Mouse (Mus musculus) limb, embryonic 11.5 days (tissue): ENCODE measurements at regions not wholly inside any gene's neighbourhood (a gene's known extent, or its start where the extent isn't known, plus 50 kb on each side); places are given as distances from the start of the nearest gene placed in this dataset.

ENCODE experiments used
- ATAC-seq: fragments of 200-750 bp; cut with Nextera tagmentation; 2 replicates; pipeline ENCODE4 v1.8.0; 2017; ENCODE audit warnings: low read depth; ENCODE audit not compliant: insufficient number of reproducible peaks, low FRiP score, low TSS enrichment
- DNase-seq: peaks from one replicate; pipeline ENCODE4 v3.0.0-alpha.2; 2015; ENCODE audit warnings: low spot score
- H3K27ac ChIP-seq: fragments of 300-500 bp; sonication (generic); replicated peaks from 2 replicates; pipeline ENCODE4 v1.5.1; 2014; ENCODE audit warnings: low read depth, mild to moderate bottlenecking, low read length
- H3K27me3 ChIP-seq: fragments of 300-500 bp; sonication (generic); 2 replicates; pipeline ENCODE4 v1.6.1; 2014; ENCODE audit warnings: mild to moderate bottlenecking, low read length, mixed read lengths; ENCODE audit not compliant: control insufficient read depth, insufficient read depth
- H3K36me3 ChIP-seq: fragments of 300-500 bp; sonication (generic); 2 replicates; pipeline ENCODE4 v1.6.1; 2014; ENCODE audit warnings: mild to moderate bottlenecking, low read length, moderate library complexity, mixed read lengths; ENCODE audit not compliant: control insufficient read depth, insufficient read depth
- H3K4me1 ChIP-seq: fragments of 300-500 bp; sonication (generic); 2 replicates; pipeline ENCODE4 v1.6.1; 2014; ENCODE audit warnings: low read length, mixed read lengths; ENCODE audit not compliant: control insufficient read depth, insufficient read depth
- H3K4me2 ChIP-seq: fragments of 300-500 bp; sonication (generic); 2 replicates; pipeline ENCODE4 v1.6.1; 2014; ENCODE audit warnings: low read depth, mild to moderate bottlenecking, moderate library complexity; ENCODE audit not compliant: severe bottlenecking
- H3K4me3 ChIP-seq: fragments of 300-500 bp; sonication (generic); 2 replicates; pipeline ENCODE4 v1.5.1; 2014; ENCODE audit warnings: low read depth, low read length
- H3K9ac ChIP-seq: fragments of 300-500 bp; sonication (generic); 2 replicates; pipeline ENCODE4 v1.6.1; 2014; ENCODE audit warnings: mild to moderate bottlenecking, low read length
- H3K9me3 ChIP-seq: fragments of 300-500 bp; sonication (generic); 2 replicates; pipeline ENCODE4 v1.6.1; 2016; ENCODE audit warnings: low read length; ENCODE audit not compliant: control insufficient read depth
- WGBS: fragments of 180-500 bp; shearing (Covaris S2); extraction: QIAGEN DNeasy Blood & Tissue Kit; methylation state at CpG from one replicate; pipeline ENCODE4 v1.1.7; 2014; 5-methylcytosine and 5-hydroxymethylcytosine counted together

GRCm38 (mm10) chr13:47811711-47812415 is 449.2 kb upstream of the Id4 start:
- no peak for DNase-seq
- no peak for ATAC-seq
- H3K4me2 ChIP-seq = no peak overlapping the region
- no peaks in the 10 kb centered on the region for H3K4me1 ChIP-seq
- H3K27ac ChIP-seq = no peak overlapping the region
- no peak overlapping the region for H3K4me3 ChIP-seq
- no peaks in the 10 kb centered on the region for H3K9me3 ChIP-seq
- no peaks in the 10 kb centered on the region for H3K36me3 ChIP-seq
- no peak overlapping the region for H3K9ac ChIP-seq
- 89% methylated on average over 6 of the region's 6 CpGs for WGBS
- no peaks in the 10 kb centered on the region for H3K27me3 ChIP-seq

GRCm38 (mm10) chr13:47818924-47819564 is 442.0 kb upstream of the Id4 start:
- Histone ChIP-seq H3K36me3 (no peaks in the 10 kb centered on the region), H3K9me3 (no peaks in the 10 kb centered on the region), H3K27me3 (no peaks in the 10 kb centered on the region), H3K4me3 (no peak overlapping the region), H3K9ac (no peak overlapping the region), H3K27ac (no peak overlapping the region), H3K4me1 (no peaks in the 10 kb centered on the region), H3K4me2 (no peak overlapping the region)
- 76% methylated on average over 9 of the region's 9 CpGs for WGBS
- ATAC-seq (no peak), DNase-seq (no peak)

GRCm38 (mm10) chr13:47836491-47836890 is 424.5 kb upstream of the Id4 start:
- peak; percentile 49 for DNase-seq
- no peaks in the 10 kb centered on the region for H3K9me3 ChIP-seq
- no peaks in the 10 kb centered on the region for H3K36me3 ChIP-seq
- H3K27me3 ChIP-seq = no peaks in the 10 kb centered on the region
- no peak overlapping the region for H3K4me2 ChIP-seq
- no peaks in the 10 kb centered on the region for H3K4me1 ChIP-seq
- no peak overlapping the region for H3K27ac ChIP-seq
- WGBS = 46% methylated on average over 9 of the region's 9 CpGs
- no peak overlapping the region for H3K9ac ChIP-seq
- H3K4me3 ChIP-seq = no peak overlapping the region
- no peak for ATAC-seq

- H3K4me1 ChIP-seq = no peaks in the 10 kb centered on the region
- H3K4me2 ChIP-seq = no peak overlapping the region
- WGBS = 89% methylated on average over 8 of the region's 8 CpGs
- no peaks in the 10 kb centered on the region for H3K9me3 ChIP-seq
- no peak overlapping the region for H3K27ac ChIP-seq
- no peak overlapping the region for H3K4me3 ChIP-seq
- H3K36me3 ChIP-seq = no peaks in the 10 kb centered on the region
- no peak overlapping the region for H3K9ac ChIP-seq
- no peak for DNase-seq
- no peaks in the 10 kb centered on the region for H3K27me3 ChIP-seq
- no peak for ATAC-seq
Measured at GRCm38 (mm10) chr13:47842418-47842817, 418.6 kb upstream of the Id4 start.

GRCm38 (mm10) chr13:47843011-47843410 is 418.0 kb upstream of the Id4 start:
- H3K9me3 ChIP-seq = no peaks in the 10 kb centered on the region
- DNase-seq = no peak
- no peaks in the 10 kb centered on the region for H3K4me1 ChIP-seq
- H3K27ac ChIP-seq = no peak overlapping the region
- H3K36me3 ChIP-seq = no peaks in the 10 kb centered on the region
- WGBS = 89% methylated on average over 9 of the region's 9 CpGs
- no peak overlapping the region for H3K4me3 ChIP-seq
- H3K9ac ChIP-seq = no peak overlapping the region
- no peaks in the 10 kb centered on the region for H3K27me3 ChIP-seq
- ATAC-seq = no peak
- no peak overlapping the region for H3K4me2 ChIP-seq

- Histone ChIP-seq H3K36me3 (no peaks in the 10 kb centered on the region), H3K9ac (no peak overlapping the region), H3K4me3 (no peak overlapping the region), H3K9me3 (no peaks in the 10 kb centered on the region), H3K4me2 (no peak overlapping the region), H3K4me1 (no peaks in the 10 kb centered on the region), H3K27ac (no peak overlapping the region), H3K27me3 (no peaks in the 10 kb centered on the region)
- ATAC-seq (no peak), DNase-seq (no peak)
- WGBS = 70% methylated on average over 13 of the region's 13 CpGs
Measured at GRCm38 (mm10) chr13:47843541-47844267, 417.3 kb upstream of the Id4 start.

- 93% methylated on average over 3 of the region's 3 CpGs for WGBS
- Histone ChIP-seq H3K9ac (no peak overlapping the region), H3K9me3 (no peaks in the 10 kb centered on the region), H3K4me2 (no peak overlapping the region), H3K4me1 (no peaks in the 10 kb centered on the region), H3K27me3 (no peaks in the 10 kb centered on the region), H3K36me3 (no peaks in the 10 kb centered on the region), H3K27ac (no peak overlapping the region), H3K4me3 (no peak overlapping the region)
- no peak for DNase-seq
- no peak for ATAC-seq
Measured at GRCm38 (mm10) chr13:47846713-47847112, 414.3 kb upstream of the Id4 start.

GRCm38 (mm10) chr13:47848371-47849188 is 412.4 kb upstream of the Id4 start:
- Histone ChIP-seq H3K27me3 (no peaks in the 10 kb centered on the region), H3K36me3 (no peaks in the 10 kb centered on the region), H3K9ac (no peak overlapping the region), H3K9me3 (no peaks in the 10 kb centered on the region), H3K4me3 (no peak overlapping the region), H3K4me2 (no peak overlapping the region), H3K4me1 (no peaks in the 10 kb centered on the region), H3K27ac (no peak overlapping the region)
- no peak for ATAC-seq
- WGBS = 69% methylated on average over 11 of the region's 11 CpGs
- no peak for DNase-seq
